Mouse (Mus musculus): Measurements from ENCODE around the gene Igfbp6. TPM values are rescaled to one million over a fixed set of nuclear protein-coding genes. Genes with fewer than 3 reads are reported as not detected.
A peak's percentile ranks its signal among the peaks of the same experiment; 100 is the strongest.

Igfbp6 gene
- polyA plus RNA-seq, 2 experiments: 0.66 to 0.95 TPM

- 65% methylated on average over 2 of the region's 2 CpGs for WGBS (ENCODE audit: insufficient replicate concordance)
- TF ChIP-seq EP300 (IDR thresholded peaks at IDR 0.05; ENCODE audit: low read depth) (no peak), CTCF (IDR thresholded peaks at IDR 0.05; ENCODE audit: low read depth) (no peak)
- H3K4me1 ChIP-seq (replicated peaks; ENCODE audit: control insufficient read depth in 2 of 2, insufficient read depth in 2 of 2, low read length in 1 of 2): no peaks in the 10 kb centered on the region
- no peaks in the 10 kb centered on the region for H3K27me3 ChIP-seq (ENCODE audit: control insufficient read depth, insufficient read depth, low read length)
- no peak overlapping the region for H3K4me3 ChIP-seq (ENCODE audit: insufficient read depth in 1 of 2, low read depth in 2 of 2, low read length in 2 of 2)
- H3K9ac ChIP-seq (replicated peaks): no peak overlapping the region
- ATAC-seq (ENCODE audit: insufficient read depth): no peak
- no peak overlapping the region for H3K4me2 ChIP-seq (ENCODE audit: low read depth)
- no peaks in the 10 kb centered on the region for H3K9me3 ChIP-seq (ENCODE audit: control insufficient read depth, low read length)
- no peak overlapping the region for H3K27ac ChIP-seq
- no peak for DNase-seq (ENCODE audit: low read depth in 3 of 3, low spot score in 3 of 3)
- peaks cover 19% of the 10 kb centered on the region for H3K36me3 ChIP-seq (replicated peaks; ENCODE audit: control insufficient read depth, insufficient read depth, low read depth)
Observed at GRCm38 (mm10) chr15:102126303-102126702, 17.9 kb upstream of the Igfbp6 start.

DNA sequence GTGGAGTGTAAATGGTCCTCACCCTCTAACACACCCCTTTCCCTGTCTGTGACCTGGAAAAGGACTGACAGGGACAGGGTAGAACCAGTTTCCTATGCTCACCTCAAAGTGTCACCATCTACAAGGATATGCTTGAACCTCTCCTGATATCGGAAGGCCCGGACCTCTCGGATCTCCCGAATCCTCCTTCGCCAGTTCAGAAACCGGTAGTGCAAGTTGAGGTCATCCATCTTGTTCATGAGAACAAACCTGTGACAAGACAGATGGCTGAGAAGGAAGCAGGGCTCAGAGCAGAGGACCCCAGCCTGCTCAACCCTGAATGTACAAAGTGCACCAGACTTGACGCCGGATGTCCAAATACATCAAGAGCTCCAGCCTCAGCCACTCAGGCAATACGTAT is 10.8 kb upstream of the Igfbp6 start:
- DNase-seq (ENCODE audit: low read depth in 3 of 3, low spot score in 3 of 3) (no peak), ATAC-seq (ENCODE audit: insufficient read depth) (no peak)
- Histone ChIP-seq H3K4me1 (replicated peaks; ENCODE audit: control insufficient read depth in 2 of 2, insufficient read depth in 2 of 2, low read length in 1 of 2) (peaks cover 8 to 14% of the 10 kb centered on the region in 2 experiments), H3K27me3 (ENCODE audit: control insufficient read depth, insufficient read depth, low read length) (no peaks in the 10 kb centered on the region), H3K36me3 (replicated peaks; ENCODE audit: control insufficient read depth, insufficient read depth, low read depth) (peaks cover 24% of the 10 kb centered on the region), H3K9ac (replicated peaks) (no peak overlapping the region), H3K9me3 (ENCODE audit: control insufficient read depth, low read length) (no peaks in the 10 kb centered on the region), H3K4me3 (ENCODE audit: insufficient read depth in 1 of 2, low read depth in 2 of 2, low read length in 2 of 2) (no peak overlapping the region), H3K4me2 (ENCODE audit: low read depth) (no peak overlapping the region), H3K27ac (no peak overlapping the region)
- WGBS (ENCODE audit: insufficient replicate concordance): 88% methylated on average over 9 of the region's 9 CpGs
- TF ChIP-seq CTCF (IDR thresholded peaks at IDR 0.05; ENCODE audit: low read depth) (no peak), EP300 (IDR thresholded peaks at IDR 0.05; ENCODE audit: low read depth) (no peak)

DNA sequence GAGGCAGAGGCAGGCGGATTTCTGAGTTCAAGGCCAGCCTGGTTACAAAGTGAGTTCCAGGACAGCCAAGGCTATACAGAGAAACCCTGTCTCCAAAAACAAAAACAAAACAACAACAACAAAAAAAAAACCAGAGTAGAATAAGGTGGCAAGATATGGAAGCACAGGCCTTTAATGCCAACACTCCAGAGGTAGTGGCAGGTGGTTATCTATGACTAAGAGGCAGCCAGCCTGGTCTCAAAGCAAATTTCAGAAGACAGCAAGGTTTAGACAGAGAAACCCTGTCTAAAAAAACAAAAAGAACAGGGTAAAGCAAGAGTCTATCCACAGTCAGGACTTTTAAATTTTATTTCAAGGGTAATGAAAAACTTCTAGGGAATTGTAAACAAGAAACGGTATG is 9.5 kb upstream of the Igfbp6 start:
- H3K27me3 ChIP-seq (ENCODE audit: control insufficient read depth, insufficient read depth, low read length): no peaks in the 10 kb centered on the region
- peaks cover 19% of the 10 kb centered on the region for H3K36me3 ChIP-seq (replicated peaks; ENCODE audit: control insufficient read depth, insufficient read depth, low read depth)
- DNase-seq (ENCODE audit: low read depth in 3 of 3, low spot score in 3 of 3): no peak
- peaks cover 8 to 14% of the 10 kb centered on the region in 2 experiments for H3K4me1 ChIP-seq (replicated peaks; ENCODE audit: control insufficient read depth in 2 of 2, insufficient read depth in 2 of 2, low read length in 1 of 2)
- no peaks in the 10 kb centered on the region for H3K9me3 ChIP-seq (ENCODE audit: control insufficient read depth, low read length)
- 84% methylated on average over 2 of the region's 2 CpGs for WGBS (ENCODE audit: insufficient replicate concordance)
- TF ChIP-seq EP300 (IDR thresholded peaks at IDR 0.05; ENCODE audit: low read depth): no peak
- no peak for TF ChIP-seq CTCF (IDR thresholded peaks at IDR 0.05; ENCODE audit: low read depth)
- no peak overlapping the region; a peak in 1 of 4 replicates for H3K4me3 ChIP-seq (ENCODE audit: insufficient read depth in 1 of 2, low read depth in 2 of 2, low read length in 2 of 2)
- peak overlapping the region; percentile 34 for H3K9ac ChIP-seq (replicated peaks)
- H3K27ac ChIP-seq: no peak overlapping the region; the same call in 1 of the 2 replicates
- no peak for ATAC-seq (ENCODE audit: insufficient read depth)
- H3K4me2 ChIP-seq (ENCODE audit: low read depth): peak overlapping the region; percentile 75

GRCm38 (mm10) chr15:102135522-102136128 is 8.5 kb upstream of the Igfbp6 start:
- no peak for TF ChIP-seq CTCF (IDR thresholded peaks at IDR 0.05; ENCODE audit: low read depth)
- TF ChIP-seq EP300 (IDR thresholded peaks at IDR 0.05; ENCODE audit: low read depth): no peak
- Histone ChIP-seq H3K4me2 (ENCODE audit: low read depth) (peak overlapping the region; percentile 75), H3K4me1 (replicated peaks; ENCODE audit: control insufficient read depth in 2 of 2, insufficient read depth in 2 of 2, low read length in 1 of 2) (peaks cover 8 to 14% of the 10 kb centered on the region in 2 experiments), H3K4me3 (ENCODE audit: insufficient read depth in 1 of 2, low read depth in 2 of 2, low read length in 2 of 2) (peak overlapping the region; percentile 67 to 71), H3K27me3 (ENCODE audit: control insufficient read depth, insufficient read depth, low read length) (no peaks in the 10 kb centered on the region), H3K9ac (replicated peaks) (peak overlapping the region; percentile 53), H3K27ac (peak overlapping the region; percentile 25), H3K36me3 (replicated peaks; ENCODE audit: control insufficient read depth, insufficient read depth, low read depth) (peaks cover 14% of the 10 kb centered on the region), H3K9me3 (ENCODE audit: control insufficient read depth, low read length) (no peaks in the 10 kb centered on the region)
- ATAC-seq (ENCODE audit: insufficient read depth) (peak; percentile 69), DNase-seq (ENCODE audit: low read depth in 3 of 3, low spot score in 3 of 3) (no peak)
- 3% methylated on average over 34 of the region's 35 CpGs for WGBS (ENCODE audit: insufficient replicate concordance)

GRCm38 (mm10) chr15:102136129-102136758 is 7.9 kb upstream of the Igfbp6 start, which contains the start of gene Spryd3:
Gene Spryd3 (minus strand): TSS chr15:102136234.
- Histone ChIP-seq H3K4me1 (replicated peaks; ENCODE audit: control insufficient read depth in 2 of 2, insufficient read depth in 2 of 2, low read length in 1 of 2) (peaks cover 8 to 14% of the 10 kb centered on the region in 2 experiments), H3K4me3 (ENCODE audit: insufficient read depth in 1 of 2, low read depth in 2 of 2, low read length in 2 of 2) (peak within 1 kb of the TSS; percentile 67 to 71), H3K9me3 (ENCODE audit: control insufficient read depth, low read length) (no peaks in the 10 kb centered on the region), H3K9ac (replicated peaks) (peak within 1 kb of the TSS; percentile 55), H3K27me3 (ENCODE audit: control insufficient read depth, insufficient read depth, low read length) (no peaks in the 10 kb centered on the region), H3K36me3 (replicated peaks; ENCODE audit: control insufficient read depth, insufficient read depth, low read depth) (peaks cover 12% of the 10 kb centered on the region), H3K4me2 (ENCODE audit: low read depth) (peak within 1 kb of the TSS; percentile 75), H3K27ac (peak within 1 kb of the TSS; percentile 25)
- ATAC-seq (ENCODE audit: insufficient read depth): peak; percentile 99
- TF ChIP-seq EP300 (IDR thresholded peaks at IDR 0.05; ENCODE audit: low read depth): no peak
- peak; percentile 22; the same call in 1 of the 2 replicates for TF ChIP-seq CTCF (IDR thresholded peaks at IDR 0.05; ENCODE audit: low read depth)
- WGBS (ENCODE audit: insufficient replicate concordance): 1% methylated on average over 50 of the region's 50 CpGs
- DNase-seq (ENCODE audit: low read depth in 3 of 3, low spot score in 3 of 3): peak; percentile 91 to 93 (median 92)

Data from liver, embryonic 14.5 days (tissue).